Mouse (Mus musculus) lung, adult 2 months (tissue): ENCODE data around the gene Pde4b. TPM values are rescaled to one million over a fixed set of nuclear protein-coding genes. Genes with fewer than 3 reads are reported as not detected.

Experiments used
- DNase-seq: peaks from one replicate; pipeline ENCODE4 v3.0.0; 2022
- H3K4me1 ChIP-seq: fragments of 200-500 bp; 2 replicates; pipeline ENCODE4 v1.6.1; 2011; ENCODE audit warnings: low read length; ENCODE audit not compliant: control insufficient read depth, insufficient read depth
- H3K4me3 ChIP-seq: fragments of 200-500 bp; replicated peaks from 2 replicates; pipeline ENCODE3; 2011; ENCODE audit warnings: low read depth, mild to moderate bottlenecking, control low read depth, low read length; ENCODE audit errors: extremely low read depth
- CTCF ChIP-seq: fragments of 200-500 bp; IDR thresholded peaks from 2 replicates; pipeline ENCODE4 v1.5.1; 2011; ENCODE audit warnings: mild to moderate bottlenecking, low read length, control low read depth; ENCODE audit not compliant: insufficient read depth
- POLR2A ChIP-seq: fragments of 200-500 bp; IDR thresholded peaks from 2 replicates; pipeline ENCODE4 v1.6.1; 2011; ENCODE audit warnings: low read depth, mild to moderate bottlenecking, control low read depth, low read length, borderline replicate concordance; ENCODE audit errors: extremely low read depth
- WGBS: fragments of 180-500 bp; shearing (Covaris S2); methylation state at CpG from one replicate; pipeline ENCODE4 v1.1.7; 2018; 5-methylcytosine and 5-hydroxymethylcytosine counted together
- polyA plus RNA-seq: library from polyadenylated mRNA; depleted of rRNA; stranded (reverse); fragments of >200 nt; gene quantifications from 2 replicates; pipeline ENCODE4 v1.2.3, GENCODE M21; 2012

Gene Pde4b
- polyA plus RNA-seq, 1 experiment, result 23.1 TPM

GRCm38 (mm10) chr4:102573361-102573781 lies 486.0 kb downstream of the Pde4b start:
- Histone ChIP-seq H3K4me3 (peak overlapping the region; percentile 4), H3K4me1 (peaks cover 18% of the 10 kb centered on the region)
- WGBS, result 39% methylated on average over 4 of the region's 4 CpGs
- no peak for DNase-seq
- TF ChIP-seq POLR2A, result no peak
- no peak for TF ChIP-seq CTCF

- TF ChIP-seq POLR2A (0 out of 2 replicates have a peak, but pooled peaks have one; percentile 13), CTCF (no peak)
- Histone ChIP-seq H3K4me1 (peaks cover 15% of the 10 kb centered on the region), H3K4me3 (peak overlapping the region; percentile 40)
- 16% methylated on average over 9 of the region's 9 CpGs for WGBS
- peak; percentile 34 for DNase-seq
Observed at GRCm38 (mm10) chr4:102574226-102574625, 486.9 kb downstream of the Pde4b start.

- no peak for DNase-seq
- Histone ChIP-seq H3K4me1 (peaks cover 14% of the 10 kb centered on the region), H3K4me3 (peak overlapping the region; percentile 4)
- TF ChIP-seq CTCF (no peak), POLR2A (no peak)
- 38% methylated on average over 10 of the region's 10 CpGs for WGBS
Observed at GRCm38 (mm10) chr4:102574666-102575254, 487.4 kb downstream of the Pde4b start.

GRCm38 (mm10) chr4:102576109-102576508 lies 488.8 kb downstream of the Pde4b start:
- DNase-seq, result no peak
- peaks cover 18% of the 10 kb centered on the region for H3K4me1 ChIP-seq
- TF ChIP-seq CTCF (no peak), POLR2A (no peak)
- 72% methylated on average over 6 of the region's 6 CpGs for WGBS
- peak overlapping the region; percentile 32 for H3K4me3 ChIP-seq

GRCm38 (mm10) chr4:102577636-102578035 lies 490.3 kb downstream of the Pde4b start:
- Histone ChIP-seq H3K4me3 (peak overlapping the region; percentile 19), H3K4me1 (peaks cover 18% of the 10 kb centered on the region)
- no peak for DNase-seq
- TF ChIP-seq CTCF (no peak), POLR2A (no peak)
- WGBS, result 54% methylated on average over 14 of the region's 14 CpGs

- TF ChIP-seq CTCF, result no peak
- no peak for TF ChIP-seq POLR2A
- 64% methylated on average over 4 of the region's 4 CpGs for WGBS
- H3K4me1 ChIP-seq, result peaks cover 18% of the 10 kb centered on the region
- H3K4me3 ChIP-seq, result no peak overlapping the region
- DNase-seq, result no peak
Observed at GRCm38 (mm10) chr4:102579051-102579450, 491.7 kb downstream of the Pde4b start.

GRCm38 (mm10) chr4:102579746-102580145 lies 492.4 kb downstream of the Pde4b start:
- H3K4me1 ChIP-seq, result peaks cover 18% of the 10 kb centered on the region
- TF ChIP-seq CTCF, result no peak
- no peak for TF ChIP-seq POLR2A
- WGBS, result 34% methylated on average over 2 of the region's 2 CpGs
- no peak overlapping the region for H3K4me3 ChIP-seq
- no peak for DNase-seq

- 55% methylated on average over 8 of the region's 8 CpGs for WGBS
Observed at GRCm38 (mm10) chr4:102582165-102582749, 494.9 kb downstream of the Pde4b start.

GRCm38 (mm10) chr4:102582963-102583362 lies 495.6 kb downstream of the Pde4b start:
- peaks cover 16% of the 10 kb centered on the region for H3K4me1 ChIP-seq
- no peak overlapping the region for H3K4me3 ChIP-seq
- peak; percentile 1 for DNase-seq
- WGBS, result 62% methylated on average over 6 of the region's 6 CpGs
- TF ChIP-seq POLR2A, result no peak
- TF ChIP-seq CTCF, result no peak

More at GRCm38 (mm10) chr4:102582165-102582749, 494.9 kb downstream of the Pde4b start:
- TF ChIP-seq CTCF (no peak), POLR2A (no peak)
- DNase-seq, result peak; percentile 3
- Histone ChIP-seq H3K4me1 (peaks cover 15% of the 10 kb centered on the region), H3K4me3 (no peak overlapping the region)

- H3K4me1 ChIP-seq, result peaks cover 21% of the 10 kb centered on the region
Observed at GRCm38 (mm10) chr4:102583469-102583868, 496.1 kb downstream of the Pde4b start.

More at GRCm38 (mm10) chr4:102583469-102583868, 496.1 kb downstream of the Pde4b start:
- TF ChIP-seq CTCF, result no peak
- no peak for TF ChIP-seq POLR2A
- H3K4me3 ChIP-seq, result no peak overlapping the region
- DNase-seq, result peak; percentile 0
- WGBS, result 68% methylated on average over 3 of the region's 3 CpGs
